Mouse (Mus musculus) neutrophil, adult 5-6 weeks (primary cell): ENCODE data around the gene Aplf. TPM values are rescaled to one million over a fixed set of nuclear protein-coding genes. Genes with fewer than 3 reads are reported as not detected.
"Not testable (repeated sequence)": the region's sequence is repeated elsewhere in the genome, so short reads cannot be mapped to it uniquely, and the experiment has no call there.

Source experiments
- ATAC-seq: fragments of 151-379, 151-347 bp; 2 replicates; pipeline ENCODE4 v1.8.0; 2017; ENCODE audit warnings: mild to moderate bottlenecking, moderate TSS enrichment; ENCODE audit not compliant: insufficient number of reproducible peaks, poor library complexity, low FRiP score, severe bottlenecking; ENCODE audit errors: extremely low read depth
- total RNA-seq: library from RNA; stranded (forward); fragments of 200-1000 nt; gene quantifications from 2 replicates; pipeline ENCODE4 v1.2.3, GENCODE M21; 2017

Gene Aplf
- total RNA-seq, 1 experiment from 2014 or later, result 10.0 TPM

DNA sequence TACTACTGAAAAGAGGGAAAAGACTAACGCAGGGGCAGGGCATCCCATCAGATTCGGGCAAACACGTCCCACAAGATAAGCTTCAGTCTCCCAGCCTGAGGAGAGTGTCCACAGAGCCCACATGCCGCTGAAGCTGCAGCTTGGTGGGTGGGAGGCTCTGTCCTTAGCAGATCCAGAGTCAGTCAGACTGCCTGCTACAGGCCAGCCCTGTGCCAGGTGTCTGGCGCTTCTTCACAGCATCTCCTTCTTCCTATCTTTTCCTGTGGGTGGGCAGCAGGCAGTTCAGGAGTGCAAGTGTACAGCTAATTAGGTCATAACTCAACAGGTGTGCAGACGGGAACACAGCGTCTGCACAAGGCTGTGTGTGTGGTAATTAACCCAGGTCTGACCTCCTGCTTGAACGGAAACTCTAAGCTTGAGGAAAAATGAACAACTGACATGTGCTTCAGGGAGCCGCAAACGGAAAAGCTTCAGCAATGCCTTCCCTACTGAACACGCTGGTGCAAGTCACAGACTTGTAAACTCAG, 33.8 kb downstream of the Aplf start:
- no peak for ATAC-seq

DNA sequence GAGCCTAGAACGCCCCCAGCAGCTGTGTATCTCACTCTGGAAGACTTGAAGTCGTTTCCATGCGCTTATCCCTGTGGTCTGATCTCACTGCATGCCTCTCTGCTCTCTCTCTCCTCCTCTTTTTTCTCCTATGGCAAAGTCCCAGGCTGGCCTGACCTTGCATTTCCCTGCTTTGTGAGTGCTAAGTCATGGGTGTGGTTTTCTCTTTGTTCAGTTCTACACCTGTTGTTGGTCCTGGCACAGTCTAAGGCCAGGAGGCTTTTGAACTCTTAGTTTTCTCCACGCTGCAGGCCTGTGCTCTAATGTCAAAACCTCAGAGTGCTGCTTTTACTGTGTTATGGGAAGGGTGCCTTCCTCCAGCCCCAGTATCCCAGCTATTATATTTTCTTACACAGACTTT, 39.8 kb downstream of the Aplf start:
- no peak for ATAC-seq

- ATAC-seq, result not testable (repeated sequence)
These were observed 43.1 kb downstream of the Aplf start for GRCm38 (mm10) chr6:87628936-87629335.

DNA sequence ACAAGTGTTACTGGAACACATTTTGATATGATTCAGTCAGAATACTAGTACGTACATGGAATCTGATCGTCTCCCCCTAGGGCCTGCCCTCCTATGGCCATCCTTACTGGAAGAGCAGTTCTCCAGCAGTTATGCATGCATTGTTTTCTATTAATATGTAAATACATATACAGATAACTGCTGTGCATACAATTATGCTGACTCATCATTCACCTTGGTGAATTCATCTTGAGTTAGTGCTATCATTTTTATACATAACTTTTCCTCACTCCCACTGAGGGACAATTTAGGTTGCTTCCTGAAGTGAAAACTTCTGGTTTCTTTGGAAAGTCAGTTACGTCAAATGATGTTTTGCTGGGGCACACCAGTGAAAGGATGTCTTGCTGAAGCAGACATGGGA, 48.8 kb downstream of the Aplf start:
- ATAC-seq, result no peak

GRCm38 (mm10) chr6:87621281-87621680, 50.7 kb downstream of the Aplf start:
- ATAC-seq, result no peak

- ATAC-seq, result no peak
These were observed 54.0 kb downstream of the Aplf start for GRCm38 (mm10) chr6:87618021-87618420.

DNA sequence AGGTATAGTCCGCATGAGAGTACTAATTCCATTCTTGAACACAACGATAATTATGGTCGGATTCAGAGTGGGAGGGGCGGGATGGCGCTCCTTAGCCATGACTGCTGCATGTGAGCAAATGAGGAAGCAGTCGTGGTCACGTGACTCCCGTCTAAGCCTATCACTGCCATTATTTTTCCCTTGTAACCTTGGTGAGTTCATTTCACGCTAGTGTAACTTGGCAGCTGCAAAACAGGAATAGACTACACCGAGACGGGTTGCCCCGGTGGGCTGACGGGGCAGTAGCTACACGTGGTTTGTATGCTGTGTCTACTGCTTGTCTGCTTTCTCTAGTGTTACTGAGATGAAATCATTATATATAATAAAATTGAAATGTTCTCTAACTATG, 56.3 kb downstream of the Aplf start:
- no peak for ATAC-seq

GRCm38 (mm10) chr6:87614794-87615695, 56.9 kb downstream of the Aplf start:
- ATAC-seq, result no peak

DNA sequence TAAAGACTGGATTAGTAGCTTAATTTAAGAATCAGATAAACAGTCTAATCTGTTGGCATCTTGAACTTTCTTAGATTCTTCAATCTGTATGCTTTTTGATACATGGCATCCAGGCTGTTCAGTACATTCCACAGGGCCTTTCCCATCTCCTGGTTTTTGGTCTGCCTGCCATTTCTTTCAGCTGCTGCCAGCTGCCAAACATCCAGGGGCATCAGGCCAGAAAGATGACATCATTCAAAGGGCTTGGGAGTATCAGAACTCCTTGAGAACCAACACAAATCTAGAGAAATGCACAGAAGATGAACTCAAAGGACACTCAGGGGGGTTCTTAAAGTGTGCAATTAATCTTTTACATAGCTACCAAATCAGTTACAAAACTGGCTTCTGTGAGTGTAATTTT, 72.2 kb downstream of the Aplf start:
- no peak for ATAC-seq

DNA sequence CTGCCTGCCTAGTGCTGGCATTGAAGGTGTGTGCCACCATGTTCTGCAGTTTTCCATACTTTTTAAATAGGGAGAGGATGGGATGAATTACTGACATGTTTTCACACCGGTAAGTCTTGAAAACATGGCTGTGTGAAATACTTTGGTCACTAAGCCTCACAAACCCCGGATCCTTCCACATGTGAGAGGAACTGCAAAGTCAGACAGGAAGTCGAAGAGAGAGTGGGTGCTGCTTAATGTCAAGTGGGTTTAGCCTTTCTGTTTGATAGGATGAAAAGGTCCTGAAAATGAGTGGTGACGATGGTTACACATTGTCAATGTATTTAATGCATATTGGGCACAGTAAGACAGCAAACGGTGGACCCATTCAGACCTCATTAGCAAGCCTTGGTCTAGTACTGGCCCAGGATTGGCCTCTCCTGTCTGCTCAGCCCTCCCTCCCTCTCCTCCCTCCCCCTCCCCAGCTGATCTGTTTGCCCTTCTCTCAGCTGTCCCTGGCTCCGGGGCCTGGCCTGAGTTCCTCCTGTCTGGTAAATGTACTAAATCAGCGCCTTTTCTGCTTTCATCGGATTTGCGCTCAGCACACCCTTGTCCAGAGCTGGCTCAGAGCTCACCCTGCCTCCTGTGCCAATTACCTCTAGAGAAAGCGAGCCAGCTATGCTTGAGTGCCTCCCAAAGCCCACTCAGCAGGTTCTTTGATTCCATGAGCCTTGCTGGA, 74.7 kb downstream of the Aplf start:
- ATAC-seq, result no peak

- ATAC-seq, result no peak
These were observed 77.8 kb downstream of the Aplf start for GRCm38 (mm10) chr6:87594188-87594587.

- ATAC-seq, result peak; percentile 53
These were observed 81.4 kb downstream of the Aplf start, which contains the start of gene Prokr1 for GRCm38 (mm10) chr6:87590394-87591281. Prokr1 (minus strand) TSS chr6:87590743.

GRCm38 (mm10) chr6:87589718-87590393, 82.1 kb downstream of the Aplf start:
- no peak for ATAC-seq

DNA sequence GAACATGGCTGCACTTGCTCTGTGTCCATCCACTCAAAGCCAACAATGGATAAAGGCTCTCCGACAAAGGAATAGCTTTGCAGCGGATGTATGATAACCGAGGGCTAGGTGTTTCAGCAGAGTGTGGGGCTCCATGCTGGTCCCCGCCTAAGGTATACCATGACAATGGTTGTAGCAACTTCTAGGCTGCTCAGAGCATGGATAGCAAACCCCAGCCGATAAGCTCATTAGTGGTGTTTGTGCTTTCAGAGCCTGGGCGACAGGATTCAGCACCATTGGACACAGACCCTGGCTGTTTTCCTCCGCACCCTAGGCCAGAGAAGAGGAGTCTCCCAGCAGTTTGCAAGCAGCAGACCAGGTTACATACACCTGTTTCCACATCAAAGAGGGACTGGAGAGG, 88.0 kb downstream of the Aplf start:
- no peak for ATAC-seq

DNA sequence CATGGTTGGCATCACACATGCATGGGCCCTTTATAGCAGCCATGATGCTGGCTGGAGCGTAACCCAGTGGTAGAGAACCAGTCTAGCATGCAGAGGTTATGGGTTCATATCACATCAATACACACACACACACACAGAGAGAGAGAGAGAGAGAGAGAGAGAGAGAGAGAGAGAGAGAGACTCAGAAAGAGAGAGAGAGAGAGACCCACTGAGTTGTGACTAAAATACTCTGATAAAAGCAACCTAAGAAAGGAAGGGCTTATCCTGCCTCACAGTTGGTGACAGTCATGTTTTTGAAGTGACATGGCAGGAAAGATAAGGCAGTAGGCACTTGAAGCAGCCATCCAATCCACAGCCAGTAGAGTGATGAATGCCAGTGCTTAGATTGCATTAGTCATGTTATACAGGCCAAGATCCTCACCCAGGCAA, 88.8 kb downstream of the Aplf start:
- ATAC-seq, result no peak

GRCm38 (mm10) chr6:87582456-87582855, 89.5 kb downstream of the Aplf start:
- ATAC-seq, result no peak

- no peak for ATAC-seq
These were observed 90.4 kb downstream of the Aplf start for GRCm38 (mm10) chr6:87581581-87581980.

- no peak for ATAC-seq
These were observed 90.9 kb downstream of the Aplf start for GRCm38 (mm10) chr6:87581071-87581470.
